ENCODE assay signal across 23 mouse cellular contexts in genomic region chr4:89380330-89380945, GRCm38 (mm10).
DNase-seq lines count a peak whose midpoint lies in the region; ATAC-seq and TF ChIP-seq lines count a peak whose summit lies in the region.
"Had no signal": no experiment of that assay in that cellular context is flagged by ENCODE, and none has a peak within 500 bp of the region (broad histone marks: within the 10 kb centered on the region; RNA-seq: fewer than 3 reads in every experiment).

No protein-coding gene starts in this region.

- no peak overlapping the region for H3K27ac ChIP-seq in liver, embryonic 12.5 days
- no peak overlapping the region for H3K27ac ChIP-seq in liver, postnatal 0 days (ENCODE audit: low read depth)
- H3K27ac ChIP-seq in liver, embryonic 13.5 days: no peak overlapping the region
- no peak overlapping the region for H3K27ac ChIP-seq in hindbrain, embryonic 14.5 days
- H3K27ac ChIP-seq in kidney, embryonic 14.5 days (ENCODE audit: low read depth, low read length): no peak overlapping the region
- H3K27ac ChIP-seq: forebrain, embryonic 10.5 days; forebrain, embryonic 13.5 days; hindbrain, embryonic 10.5 days; hindbrain, embryonic 13.5 days; hindbrain, postnatal 0 days had no signal

- no peaks in the 10 kb centered on the region for H3K36me3 ChIP-seq in liver, embryonic 12.5 days
- H3K36me3 ChIP-seq in liver, postnatal 0 days (replicated peaks; ENCODE audit: insufficient read depth, low read length): no peaks in the 10 kb centered on the region
- H3K36me3 ChIP-seq in liver, embryonic 13.5 days: no peaks in the 10 kb centered on the region
- H3K36me3 ChIP-seq in hindbrain, embryonic 14.5 days (replicated peaks; ENCODE audit: control insufficient read depth, insufficient read depth): no peaks in the 10 kb centered on the region
- H3K36me3 ChIP-seq in kidney, embryonic 14.5 days (ENCODE audit: control insufficient read depth, insufficient read depth, low read length): no peaks in the 10 kb centered on the region
- H3K36me3 ChIP-seq: forebrain, embryonic 10.5 days; hindbrain, embryonic 10.5 days; hindbrain, embryonic 13.5 days had no signal

- no peak overlapping the region for H3K9ac ChIP-seq in liver, embryonic 12.5 days
- H3K9ac ChIP-seq in liver, postnatal 0 days (replicated peaks): no peak overlapping the region
- no peak overlapping the region for H3K9ac ChIP-seq in liver, embryonic 13.5 days
- H3K9ac ChIP-seq in hindbrain, embryonic 14.5 days: no peak overlapping the region
- no peak overlapping the region for H3K9ac ChIP-seq in kidney, embryonic 14.5 days (ENCODE audit: low read depth, low read length)
- H3K9ac ChIP-seq: forebrain, embryonic 13.5 days; hindbrain, embryonic 13.5 days had no signal

- no peak overlapping the region for H3K4me3 ChIP-seq in liver, embryonic 12.5 days
- no peak overlapping the region for H3K4me3 ChIP-seq in liver, postnatal 0 days (ENCODE audit: low read depth, low read length)
- H3K4me3 ChIP-seq in liver, embryonic 13.5 days (replicated peaks): no peak overlapping the region
- H3K4me3 ChIP-seq in hindbrain, embryonic 14.5 days (replicated peaks; ENCODE audit: low read length): no peak overlapping the region
- no peak overlapping the region for H3K4me3 ChIP-seq in kidney, embryonic 14.5 days (ENCODE audit: low read length)
- H3K4me3 ChIP-seq: forebrain, embryonic 10.5 days; forebrain, embryonic 13.5 days; hindbrain, embryonic 10.5 days; hindbrain, embryonic 13.5 days had no signal

- DNase-seq in heart, adult 11 months: peak; percentile 31
- DNase-seq in heart, postnatal 14 days: no peak
- no peak for DNase-seq in liver, postnatal 0 days
- DNase-seq in liver, embryonic 13.5 days: no peak
- no peak for DNase-seq in hindbrain, embryonic 14.5 days (ENCODE audit: low spot score)
- no peak for DNase-seq in right cerebral cortex, adult 18-20 months
- DNase-seq: adrenal gland, postnatal 10 days; adrenal gland, postnatal 36 days; B cell, adult 2 months; cerebellum, adult 18-20 months; cerebellum, postnatal 14 days; gastrocnemius, postnatal 10 days; gastrocnemius, postnatal 36 days; heart, postnatal 36 days had no signal

- peak; percentile 54; the same call in 1 of the 2 replicates for ATAC-seq in liver, embryonic 12.5 days
- ATAC-seq in liver, postnatal 0 days: no peak
- ATAC-seq in liver, embryonic 13.5 days (ENCODE audit: low read depth): peak; percentile 65
- ATAC-seq in hindbrain, embryonic 14.5 days (ENCODE audit: low FRiP score): no peak
- no peak for ATAC-seq in kidney, embryonic 14.5 days (ENCODE audit: low FRiP score, low TSS enrichment)
- ATAC-seq: forebrain, embryonic 13.5 days; forebrain, embryonic 16.5 days; hindbrain, postnatal 0 days had no signal

- intact Hi-C loops in heart, postnatal 14 days (cut with DNase I): no loop called here

- no peak for TF ChIP-seq EP300 in liver, postnatal 0 days (IDR thresholded peaks at IDR 0.05; ENCODE audit: low read depth)

- H3K27me3 ChIP-seq in liver, embryonic 12.5 days (replicated peaks): 0 out of 2 replicates have a peak, but pooled peaks cover 2% of the 10 kb centered on the region
- H3K27me3 ChIP-seq in liver, postnatal 0 days (ENCODE audit: insufficient read depth, low read length): no peaks in the 10 kb centered on the region
- H3K27me3 ChIP-seq in liver, embryonic 13.5 days: peaks cover 8% of the 10 kb centered on the region; the same call in 1 of the 2 replicates
- no peaks in the 10 kb centered on the region for H3K27me3 ChIP-seq in hindbrain, embryonic 14.5 days (ENCODE audit: control insufficient read depth, insufficient read depth, low read length)
- no peaks in the 10 kb centered on the region for H3K27me3 ChIP-seq in kidney, embryonic 14.5 days (ENCODE audit: control insufficient read depth, insufficient read depth, low read length)
- H3K27me3 ChIP-seq: forebrain, embryonic 13.5 days; hindbrain, embryonic 13.5 days had no signal

- 74% methylated on average over 8 of the region's 8 CpGs for WGBS in liver, embryonic 12.5 days (ENCODE audit: insufficient replicate concordance)
- WGBS in liver, postnatal 0 days (ENCODE audit: insufficient replicate concordance): 85% methylated on average over 8 of the region's 8 CpGs
- WGBS in liver, embryonic 13.5 days (ENCODE audit: insufficient replicate concordance): 74% methylated on average over 8 of the region's 8 CpGs
- WGBS in hindbrain, embryonic 14.5 days: 91% methylated on average over 8 of the region's 8 CpGs
- WGBS in kidney, embryonic 14.5 days: 95% methylated on average over 8 of the region's 8 CpGs

- H3K4me2 ChIP-seq in liver, embryonic 12.5 days: no peak overlapping the region
- H3K4me2 ChIP-seq in liver, postnatal 0 days (ENCODE audit: low read depth, low read length): no peak overlapping the region
- no peak overlapping the region for H3K4me2 ChIP-seq in liver, embryonic 13.5 days
- no peak overlapping the region for H3K4me2 ChIP-seq in hindbrain, embryonic 14.5 days (replicated peaks)
- H3K4me2 ChIP-seq in kidney, embryonic 14.5 days (replicated peaks; ENCODE audit: low read depth, low read length): no peak overlapping the region
- H3K4me2 ChIP-seq: forebrain, embryonic 13.5 days; heart, embryonic 11.5 days; hindbrain, embryonic 13.5 days had no signal

- no peaks in the 10 kb centered on the region for H3K4me1 ChIP-seq in liver, embryonic 12.5 days
- H3K4me1 ChIP-seq in liver, postnatal 0 days (ENCODE audit: insufficient read depth): no peaks in the 10 kb centered on the region
- 0 out of 2 replicates have a peak, but pooled peaks cover 3% of the 10 kb centered on the region for H3K4me1 ChIP-seq in liver, embryonic 13.5 days (replicated peaks)
- no peaks in the 10 kb centered on the region for H3K4me1 ChIP-seq in hindbrain, embryonic 14.5 days (replicated peaks; ENCODE audit: control insufficient read depth, insufficient read depth, low read length)
- no peaks in the 10 kb centered on the region for H3K4me1 ChIP-seq in kidney, embryonic 14.5 days (ENCODE audit: control insufficient read depth, insufficient read depth, low read length)
- H3K4me1 ChIP-seq: forebrain, embryonic 10.5 days; forebrain, embryonic 13.5 days; hindbrain, embryonic 10.5 days; hindbrain, embryonic 13.5 days had no signal

- H3K9me3 ChIP-seq in liver, embryonic 12.5 days (replicated peaks): no peaks in the 10 kb centered on the region
- no peaks in the 10 kb centered on the region for H3K9me3 ChIP-seq in liver, postnatal 0 days (ENCODE audit: low read length)
- no peaks in the 10 kb centered on the region for H3K9me3 ChIP-seq in liver, embryonic 13.5 days (replicated peaks)
- H3K9me3 ChIP-seq in hindbrain, embryonic 14.5 days (ENCODE audit: control insufficient read depth, low read length): no peaks in the 10 kb centered on the region
- H3K9me3 ChIP-seq in kidney, embryonic 14.5 days (ENCODE audit: control insufficient read depth, low read length): no peaks in the 10 kb centered on the region
- H3K9me3 ChIP-seq: forebrain, embryonic 10.5 days; forebrain, embryonic 13.5 days; hindbrain, embryonic 10.5 days; hindbrain, embryonic 13.5 days had no signal

- TF ChIP-seq CTCF in liver, postnatal 0 days (IDR thresholded peaks at IDR 0.05; ENCODE audit: low read depth): no peak

Comparison
In these comparisons a context has a peak if more than half of its experiments do, and no peak if none do; other contexts are left out.
1. ATAC-seq: peak in liver, embryonic 12.5 days (single experiment) and liver, embryonic 13.5 days (single experiment); none in liver, postnatal 0 days (single experiment), hindbrain, embryonic 14.5 days (single experiment) and kidney, embryonic 14.5 days (single experiment).